Mouse (Mus musculus): Measurements from ENCODE around the gene Fam213a. TPM values are rescaled to one million over a fixed set of nuclear protein-coding genes. Genes with fewer than 3 reads are reported as not detected.
"Not testable (repeated sequence)": the region's sequence is repeated elsewhere in the genome, so short reads cannot be mapped to it uniquely, and the experiment has no call there.

Gene Fam213a
- 146 and 150 TPM in 2 replicates for polyA plus RNA-seq (2012; rRNA removed)

GRCm38 (mm10) chr14:41013630-41014613, at the start of gene Fam213a:
Gene Fam213a, minus strand, starts transcription at chr14:41013788.
- H3K4me1 ChIP-seq (ENCODE audit: control insufficient read depth, insufficient read depth, low read length), result peaks cover 2% of the 10 kb centered on the region; the same call in 1 of the 2 replicates
- H3K4me3 ChIP-seq (replicated peaks; ENCODE audit: insufficient read depth, low read depth, low read length), result peak within 1 kb of the TSS; percentile 80
- TF ChIP-seq CTCF (IDR thresholded peaks at IDR 0.05; ENCODE audit: borderline replicate concordance, insufficient read depth, low read depth, low read length) (no peak), POLR2A (IDR thresholded peaks at IDR 0.05; ENCODE audit: borderline replicate concordance, insufficient read depth, low read length) (peak; percentile 87)
- 2% methylated on average over 32 of the region's 32 CpGs for WGBS
- peak; percentile 93 for DNase-seq
- H3K27ac ChIP-seq (ENCODE audit: insufficient read depth, low read length), result peak within 1 kb of the TSS; percentile 34; the same call in 1 of the 2 replicates
- no peaks in the 10 kb centered on the region for H3K27me3 ChIP-seq (ENCODE audit: control insufficient read depth, insufficient read depth, low read length)

GRCm38 (mm10) chr14:41053190-41053589, 39.6 kb upstream of the Fam213a start:
- WGBS, result 40% methylated on average over 3 of the region's 4 CpGs
- H3K27ac ChIP-seq (ENCODE audit: insufficient read depth, low read length); H3K4me3 ChIP-seq (replicated peaks; ENCODE audit: insufficient read depth, low read depth, low read length); H3K27me3 ChIP-seq (ENCODE audit: control insufficient read depth, insufficient read depth, low read length); H3K4me1 ChIP-seq (ENCODE audit: control insufficient read depth, insufficient read depth, low read length); DNase-seq: not testable (repeated sequence)

- H3K4me1 ChIP-seq (ENCODE audit: control insufficient read depth, insufficient read depth, low read length), result no peaks in the 10 kb centered on the region
- H3K27me3 ChIP-seq (ENCODE audit: control insufficient read depth, insufficient read depth, low read length), result no peaks in the 10 kb centered on the region
- WGBS, result 77% methylated on average over 5 of the region's 5 CpGs
- H3K27ac ChIP-seq (ENCODE audit: insufficient read depth, low read length), result no peak overlapping the region
- TF ChIP-seq CTCF (IDR thresholded peaks at IDR 0.05; ENCODE audit: borderline replicate concordance, insufficient read depth, low read depth, low read length) (no peak), POLR2A (IDR thresholded peaks at IDR 0.05; ENCODE audit: borderline replicate concordance, insufficient read depth, low read length) (no peak)
- H3K4me3 ChIP-seq (replicated peaks; ENCODE audit: insufficient read depth, low read depth, low read length), result no peak overlapping the region
- DNase-seq, result no peak
These were observed 38.9 kb upstream of the Fam213a start for GRCm38 (mm10) chr14:41052481-41052880.

- no peaks in the 10 kb centered on the region for H3K4me1 ChIP-seq (ENCODE audit: control insufficient read depth, insufficient read depth, low read length)
- no peaks in the 10 kb centered on the region for H3K27me3 ChIP-seq (ENCODE audit: control insufficient read depth, insufficient read depth, low read length)
- TF ChIP-seq POLR2A (IDR thresholded peaks at IDR 0.05; ENCODE audit: borderline replicate concordance, insufficient read depth, low read length) (no peak), CTCF (IDR thresholded peaks at IDR 0.05; ENCODE audit: borderline replicate concordance, insufficient read depth, low read depth, low read length) (no peak)
- no peak for DNase-seq
- WGBS, result 74% methylated on average over 6 of the region's 6 CpGs
- no peak overlapping the region for H3K27ac ChIP-seq (ENCODE audit: insufficient read depth, low read length)
- no peak overlapping the region for H3K4me3 ChIP-seq (replicated peaks; ENCODE audit: insufficient read depth, low read depth, low read length)
These were observed 36.9 kb upstream of the Fam213a start for GRCm38 (mm10) chr14:41050471-41050870.

- WGBS, result 65% methylated on average over 2 of the region's 2 CpGs
- TF ChIP-seq CTCF (IDR thresholded peaks at IDR 0.05; ENCODE audit: borderline replicate concordance, insufficient read depth, low read depth, low read length), result no peak
- no peak for TF ChIP-seq POLR2A (IDR thresholded peaks at IDR 0.05; ENCODE audit: borderline replicate concordance, insufficient read depth, low read length)
These were observed 33.8 kb upstream of the Fam213a start for GRCm38 (mm10) chr14:41047402-41047801.

GRCm38 (mm10) chr14:41035146-41035798, 21.7 kb upstream of the Fam213a start:
- Histone ChIP-seq H3K4me1 (ENCODE audit: control insufficient read depth, insufficient read depth, low read length) (no peaks in the 10 kb centered on the region), H3K27ac (ENCODE audit: insufficient read depth, low read length) (no peak overlapping the region), H3K4me3 (replicated peaks; ENCODE audit: insufficient read depth, low read depth, low read length) (no peak overlapping the region), H3K27me3 (ENCODE audit: control insufficient read depth, insufficient read depth, low read length) (no peaks in the 10 kb centered on the region; the same call in 1 of the 2 replicates)
- TF ChIP-seq CTCF (IDR thresholded peaks at IDR 0.05; ENCODE audit: borderline replicate concordance, insufficient read depth, low read depth, low read length) (peak; percentile 79), POLR2A (IDR thresholded peaks at IDR 0.05; ENCODE audit: borderline replicate concordance, insufficient read depth, low read length) (no peak)
- WGBS, result 34% methylated on average over 6 of the region's 6 CpGs
- peak; percentile 46 to 59 for DNase-seq

More at GRCm38 (mm10) chr14:41047402-41047801, 33.8 kb upstream of the Fam213a start:
- no peak for DNase-seq
- Histone ChIP-seq H3K4me1 (ENCODE audit: control insufficient read depth, insufficient read depth, low read length) (no peaks in the 10 kb centered on the region), H3K27me3 (ENCODE audit: control insufficient read depth, insufficient read depth, low read length) (no peaks in the 10 kb centered on the region), H3K27ac (ENCODE audit: insufficient read depth, low read length) (no peak overlapping the region), H3K4me3 (replicated peaks; ENCODE audit: insufficient read depth, low read depth, low read length) (no peak overlapping the region)

- TF ChIP-seq CTCF (IDR thresholded peaks at IDR 0.05; ENCODE audit: borderline replicate concordance, insufficient read depth, low read depth, low read length), result peak; percentile 59; the same call in 1 of the 2 replicates
- no peak for TF ChIP-seq POLR2A (IDR thresholded peaks at IDR 0.05; ENCODE audit: borderline replicate concordance, insufficient read depth, low read length)
- peak; percentile 52 to 64 for DNase-seq
- Histone ChIP-seq H3K27me3 (ENCODE audit: control insufficient read depth, insufficient read depth, low read length) (no peaks in the 10 kb centered on the region), H3K4me1 (ENCODE audit: control insufficient read depth, insufficient read depth, low read length) (no peaks in the 10 kb centered on the region), H3K4me3 (replicated peaks; ENCODE audit: insufficient read depth, low read depth, low read length) (no peak overlapping the region), H3K27ac (ENCODE audit: insufficient read depth, low read length) (no peak overlapping the region)
- 55% methylated on average over 13 of the region's 13 CpGs for WGBS
These were observed 19.8 kb upstream of the Fam213a start for GRCm38 (mm10) chr14:41033135-41034110.
